13 mouse cellular contexts compared by ENCODE assay signal in the genomic region with DNA sequence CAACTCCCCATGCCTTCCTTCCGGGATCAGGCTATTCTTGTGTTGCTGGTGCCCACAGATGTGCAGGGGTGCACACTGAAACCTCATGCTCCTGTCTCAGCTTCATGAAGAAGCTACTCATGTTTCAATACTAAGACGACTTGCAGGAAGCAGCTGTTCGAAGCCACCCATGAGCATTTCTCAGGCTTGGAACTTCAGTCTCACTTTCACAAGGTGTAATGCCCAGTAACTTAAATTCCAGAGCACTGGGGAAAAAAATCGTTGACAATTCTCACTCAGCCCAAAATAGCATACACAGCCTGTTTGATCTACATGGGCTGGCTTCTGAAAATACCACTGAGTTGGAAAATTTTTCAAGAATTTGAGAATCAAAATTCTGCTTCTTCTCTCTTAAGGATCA.
"Had no signal": no experiment of that assay in that cellular context is flagged by ENCODE, and none has a peak within 500 bp of the region (broad histone marks: within the 10 kb centered on the region; RNA-seq: fewer than 3 reads in every experiment).

No protein-coding gene starts in this region.

- DNase-seq: kidney, adult 18-20 months; kidney, adult 9 months; kidney, postnatal 14 days; kidney, postnatal 4 days; liver; lung, adult 18-20 months; lung, postnatal 10 days; lung, postnatal 36 days; midbrain, embryonic 14.5 days; right cerebral cortex, postnatal 14 days; spleen, adult 18-20 months; thymus, adult 18-20 months; thymus, postnatal 36 days had no signal
